Mouse (Mus musculus) liver, postnatal 0 days (tissue): ENCODE measurements around the gene Cyth1. TPM values are rescaled to one million over a fixed set of nuclear protein-coding genes. Genes with fewer than 3 reads are reported as not detected.
A peak's percentile ranks its signal among the peaks of the same experiment; 100 is the strongest.

ENCODE experiments used
- ATAC-seq: fragments of 200-750 bp; cut with Nextera tagmentation; 2 replicates; pipeline ENCODE4 v1.8.0; 2017; ENCODE audit warnings: mild to moderate bottlenecking, moderate library complexity
- DNase-seq: peaks from one replicate; pipeline ENCODE4 v3.0.0-alpha.2; 2016
- H3K27ac ChIP-seq: fragments of 300-500 bp; sonication (generic); 2 replicates; pipeline ENCODE4 v1.5.1; 2014; ENCODE audit warnings: antibody characterized with exemption, moderate library complexity, mild to moderate bottlenecking, low read depth
- H3K27me3 ChIP-seq: fragments of 300-500 bp; sonication (generic); 2 replicates; pipeline ENCODE4 v1.6.1; 2014; ENCODE audit warnings: low read length, control low read depth, mixed read lengths; ENCODE audit not compliant: insufficient read depth
- H3K36me3 ChIP-seq: fragments of 300-500 bp; sonication (generic); replicated peaks from 2 replicates; pipeline ENCODE4 v1.6.1; 2014; ENCODE audit warnings: mild to moderate bottlenecking, control low read depth, low read length, moderate library complexity, mixed read lengths; ENCODE audit not compliant: insufficient read depth
- H3K4me1 ChIP-seq: fragments of 300-500 bp; sonication (generic); 2 replicates; pipeline ENCODE4 v1.6.1; 2014; ENCODE audit warnings: antibody characterized with exemption, mild to moderate bottlenecking, control low read depth; ENCODE audit not compliant: insufficient read depth
- H3K4me2 ChIP-seq: fragments of 300-500 bp; sonication (generic); 2 replicates; pipeline ENCODE4 v1.6.1; 2014; ENCODE audit warnings: low read depth, mild to moderate bottlenecking, low read length, moderate library complexity, mixed read lengths
- H3K4me3 ChIP-seq: fragments of 300-500 bp; sonication (generic); 2 replicates; pipeline ENCODE4 v1.5.1; 2014; ENCODE audit warnings: low read depth, low read length
- H3K9ac ChIP-seq: fragments of 300-500 bp; sonication (generic); replicated peaks from 2 replicates; pipeline ENCODE4 v1.6.1; 2014; ENCODE audit warnings: mild to moderate bottlenecking, moderate library complexity
- H3K9me3 ChIP-seq: fragments of 300-500 bp; sonication (generic); 2 replicates; pipeline ENCODE4 v1.6.1; 2016; ENCODE audit warnings: mild to moderate bottlenecking, control low read depth, low read length, mixed read lengths
- CTCF ChIP-seq: sonication (generic); IDR thresholded peaks from 2 replicates; pipeline ENCODE4 v1.5.1; 2016; ENCODE audit warnings: antibody characterized with exemption, low read depth
- EP300 ChIP-seq: IDR thresholded peaks from 2 replicates; pipeline ENCODE4 v1.6.1; 2016; ENCODE audit warnings: antibody characterized with exemption, low read depth, mild to moderate bottlenecking
- WGBS: fragments of 180-500 bp; shearing (Covaris S2); extraction: QIAGEN DNeasy Blood & Tissue Kit; methylation state at CpG from one replicate; pipeline ENCODE4 v1.1.7; 2014; ENCODE audit not compliant: insufficient replicate concordance; 5-methylcytosine and 5-hydroxymethylcytosine counted together
- polyA plus RNA-seq: library from polyadenylated mRNA; unstranded; fragments of >200 nt; fragmentation: Nextera tagmentation; extraction: Ambion mirVana; gene quantifications from 2 replicates; pipeline ENCODE4 v1.2.1, GENCODE M21; 2015

Cyth1 gene
- polyA plus RNA-seq, 1 experiment from 2014 or later: 7.0 TPM

- peak; percentile 54 for DNase-seq
- 84% methylated on average over 23 of the region's 23 CpGs for WGBS
- TF ChIP-seq EP300 (no peak), CTCF (peak; percentile 83)
Observed at GRCm38 (mm10) chr11:118091002-118091670, 157.3 kb downstream of the Cyth1 start.

DNA sequence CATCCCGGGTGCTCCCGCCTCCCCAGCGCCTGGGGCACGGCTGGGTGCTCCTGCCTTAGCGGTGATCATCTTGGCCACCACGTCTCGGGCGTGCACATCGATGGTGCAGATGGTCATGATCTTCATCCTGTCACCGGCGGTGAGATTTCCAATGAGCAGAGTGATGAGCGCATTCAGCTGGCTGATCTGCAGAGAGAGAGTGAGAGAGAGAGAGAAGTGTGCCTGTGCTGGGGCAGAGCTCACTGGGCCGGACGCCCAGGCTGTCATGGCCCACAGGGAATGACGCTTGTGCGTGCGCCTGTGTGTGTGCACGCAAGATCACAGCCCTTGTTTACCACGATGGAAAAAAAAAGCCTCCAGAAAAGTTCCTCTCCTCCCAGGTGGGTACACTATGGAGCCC lies 159.5 kb downstream of the Cyth1 start:
- WGBS: 80% methylated on average over 19 of the region's 19 CpGs
- TF ChIP-seq EP300: no peak
- TF ChIP-seq CTCF: no peak
- Histone ChIP-seq H3K4me1 (no peaks in the 10 kb centered on the region), H3K9me3 (no peaks in the 10 kb centered on the region), H3K27me3 (no peaks in the 10 kb centered on the region), H3K4me3 (no peak overlapping the region), H3K27ac (no peak overlapping the region), H3K4me2 (no peak overlapping the region), H3K9ac (no peak overlapping the region), H3K36me3 (peaks cover 3% of the 10 kb centered on the region; the same call in 1 of the 2 replicates)
- DNase-seq (no peak), ATAC-seq (no peak)

More at GRCm38 (mm10) chr11:118091002-118091670, 157.3 kb downstream of the Cyth1 start:
- no peak overlapping the region for H3K27ac ChIP-seq
- H3K36me3 ChIP-seq: peaks cover 3% of the 10 kb centered on the region; the same call in 1 of the 2 replicates
- H3K27me3 ChIP-seq: no peaks in the 10 kb centered on the region
- no peaks in the 10 kb centered on the region for H3K4me1 ChIP-seq
- H3K4me2 ChIP-seq: no peak overlapping the region
- no peak for ATAC-seq
- H3K4me3 ChIP-seq: no peak overlapping the region
- no peak overlapping the region for H3K9ac ChIP-seq
- no peaks in the 10 kb centered on the region for H3K9me3 ChIP-seq

GRCm38 (mm10) chr11:118085961-118086360 lies 162.4 kb downstream of the Cyth1 start:
- Histone ChIP-seq H3K4me1 (no peaks in the 10 kb centered on the region), H3K27me3 (no peaks in the 10 kb centered on the region), H3K9me3 (no peaks in the 10 kb centered on the region), H3K36me3 (no peaks in the 10 kb centered on the region), H3K4me3 (no peak overlapping the region), H3K27ac (no peak overlapping the region), H3K9ac (no peak overlapping the region), H3K4me2 (no peak overlapping the region)
- WGBS: 74% methylated on average over 8 of the region's 8 CpGs
- DNase-seq (no peak), ATAC-seq (no peak)
- no peak for TF ChIP-seq EP300
- TF ChIP-seq CTCF: no peak

GRCm38 (mm10) chr11:118085176-118085575 lies 163.2 kb downstream of the Cyth1 start:
- no peak for DNase-seq
- no peak overlapping the region for H3K9ac ChIP-seq
- 31% methylated on average over 4 of the region's 4 CpGs for WGBS

DNA sequence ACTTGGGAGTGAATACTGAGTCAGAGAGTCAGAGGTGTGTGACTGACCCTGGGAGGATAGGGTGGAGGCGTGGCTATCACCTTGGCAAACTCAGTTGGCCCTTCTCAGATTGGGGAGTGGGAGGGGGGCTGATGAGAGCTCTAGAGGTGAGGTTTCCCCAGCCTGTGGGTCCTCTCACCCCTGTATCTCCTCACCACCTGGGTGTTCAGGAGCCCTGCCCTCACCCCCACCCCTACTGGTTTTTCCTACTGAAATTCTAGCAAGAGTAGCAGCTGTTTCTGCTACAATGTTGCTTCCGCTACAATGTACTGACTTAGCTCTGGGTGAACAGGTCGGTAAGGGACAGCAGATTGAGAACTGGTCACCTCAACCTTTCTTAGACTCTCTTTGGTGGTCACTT lies 164.1 kb downstream of the Cyth1 start:
- DNase-seq: no peak
- ATAC-seq: no peak
- Histone ChIP-seq H3K4me2 (no peak overlapping the region), H3K4me1 (no peaks in the 10 kb centered on the region), H3K9ac (no peak overlapping the region), H3K27ac (no peak overlapping the region), H3K27me3 (no peaks in the 10 kb centered on the region), H3K9me3 (no peaks in the 10 kb centered on the region), H3K4me3 (no peak overlapping the region), H3K36me3 (no peaks in the 10 kb centered on the region)
- TF ChIP-seq EP300: no peak
- no peak for TF ChIP-seq CTCF
- WGBS: 63% methylated on average over 3 of the region's 3 CpGs

More at GRCm38 (mm10) chr11:118085176-118085575, 163.2 kb downstream of the Cyth1 start:
- no peak overlapping the region for H3K4me3 ChIP-seq
- no peak for ATAC-seq
- H3K4me1 ChIP-seq: no peaks in the 10 kb centered on the region
- H3K4me2 ChIP-seq: no peak overlapping the region
- H3K27me3 ChIP-seq: no peaks in the 10 kb centered on the region
- H3K27ac ChIP-seq: no peak overlapping the region
- H3K36me3 ChIP-seq: no peaks in the 10 kb centered on the region
- H3K9me3 ChIP-seq: no peaks in the 10 kb centered on the region
- TF ChIP-seq EP300: no peak
- no peak for TF ChIP-seq CTCF

GRCm38 (mm10) chr11:118083811-118084210 lies 164.6 kb downstream of the Cyth1 start:
- Histone ChIP-seq H3K4me2 (no peak overlapping the region), H3K9me3 (no peaks in the 10 kb centered on the region), H3K27ac (no peak overlapping the region), H3K9ac (no peak overlapping the region), H3K36me3 (no peaks in the 10 kb centered on the region), H3K27me3 (no peaks in the 10 kb centered on the region), H3K4me3 (no peak overlapping the region), H3K4me1 (no peaks in the 10 kb centered on the region)
- TF ChIP-seq CTCF: peak; percentile 77
- TF ChIP-seq EP300: no peak
- DNase-seq (peak; percentile 79), ATAC-seq (no peak)
- 4% methylated on average over 6 of the region's 6 CpGs for WGBS
